Mouse (Mus musculus) pancreas, adult 10 weeks (tissue): Measurements from ENCODE around the gene Gm10408. TPM values are rescaled to one million over a fixed set of nuclear protein-coding genes. Genes with fewer than 3 reads are reported as not detected.

Source experiments
- polyA plus RNA-seq: library from polyadenylated mRNA; stranded (reverse); fragments of 350-450 nt; fragmentation: Illumina TruSeq; extraction: RNeasy Lipid Tissue Mini Kit (QIAGEN cat#74804); gene quantifications from one replicate; pipeline ENCODE4 v1.2.3, GENCODE M21; 2015; ENCODE audit warnings: low read depth, low replicate concordance; ENCODE audit not compliant: insufficient read depth

The Gm10408 gene
- not detected for polyA plus RNA-seq

GRCm38 (mm10) chr14:3449079-3449478 lies at the start of gene Gm10408:
Gene Gm10408, plus strand, starts transcription at chr14:3449379.

GRCm38 (mm10) chr14:3412314-3412713 lies 36.9 kb upstream of the Gm10408 start, which contains the start of gene Gm10409:
Gene Gm10409, plus strand, starts transcription at chr14:3412614.

GRCm38 (mm10) chr14:3427803-3428202 lies 21.4 kb upstream of the Gm10408 start, which contains the start of gene Gm3005:
Gene Gm3005, plus strand, starts transcription at chr14:3428103.

Other genes with a start within 250 kb of the Gm10408 start
- gene D830030K20Rik, start 240.9 kb upstream of the Gm10408 start, polyA plus RNA-seq, result not detected
- gene Gm2956, start 116.8 kb upstream of the Gm10408 start, polyA plus RNA-seq, result not detected
- not detected for gene Gm10413, start 54.3 kb upstream of the Gm10408 start, polyA plus RNA-seq
- gene Gm10409, start 36.8 kb upstream of the Gm10408 start, polyA plus RNA-seq, result not detected
- not detected for gene Gm3005, start 21.3 kb upstream of the Gm10408 start, polyA plus RNA-seq
- gene Gm3012, start 185.1 kb downstream of the Gm10408 start, polyA plus RNA-seq, result not detected
- not detected for gene Gm3020, start 202.7 kb downstream of the Gm10408 start, polyA plus RNA-seq
- not detected for gene Gm3043, start 239.4 kb downstream of the Gm10408 start, polyA plus RNA-seq